Mouse (Mus musculus): ENCODE results near the gene Dhrs9. TPM values are rescaled to one million over a fixed set of nuclear protein-coding genes. Genes with fewer than 3 reads are reported as not detected.

Gene Dhrs9
- polyA plus RNA-seq, 1 experiment from 2014 or later, result not detected

DNA sequence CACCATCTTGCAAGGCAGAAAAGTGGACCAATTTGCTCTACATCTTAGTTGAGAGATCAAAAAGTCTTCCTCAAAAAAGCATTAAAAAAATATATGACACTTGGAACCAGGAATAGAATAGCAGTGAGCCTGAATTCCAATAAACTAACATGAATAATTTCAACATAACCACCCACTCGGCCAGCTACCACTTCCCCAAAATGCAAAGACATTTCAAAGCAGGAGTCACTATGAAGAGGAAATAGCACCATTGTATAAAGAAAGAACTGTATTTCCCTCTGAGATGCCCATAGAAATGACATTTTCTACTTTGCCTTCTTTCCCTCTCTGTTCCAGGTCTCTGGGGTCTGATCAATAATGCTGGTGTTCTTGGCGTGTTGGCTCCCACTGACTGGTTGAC is 13.7 kb downstream of the Dhrs9 start:
- H3K27ac ChIP-seq, result no peak overlapping the region
- no peaks in the 10 kb centered on the region for H3K27me3 ChIP-seq
- no peaks in the 10 kb centered on the region for H3K9me3 ChIP-seq (replicated peaks)
- H3K9ac ChIP-seq, result no peak overlapping the region
- no peaks in the 10 kb centered on the region for H3K4me1 ChIP-seq
- ATAC-seq (replicated peaks; ENCODE audit: low FRiP score), result no peak
- H3K4me2 ChIP-seq, result no peak overlapping the region
- H3K4me3 ChIP-seq (replicated peaks), result no peak overlapping the region
- WGBS, result 90% methylated on average over 2 of the region's 2 CpGs
- H3K36me3 ChIP-seq, result no peaks in the 10 kb centered on the region

DNA sequence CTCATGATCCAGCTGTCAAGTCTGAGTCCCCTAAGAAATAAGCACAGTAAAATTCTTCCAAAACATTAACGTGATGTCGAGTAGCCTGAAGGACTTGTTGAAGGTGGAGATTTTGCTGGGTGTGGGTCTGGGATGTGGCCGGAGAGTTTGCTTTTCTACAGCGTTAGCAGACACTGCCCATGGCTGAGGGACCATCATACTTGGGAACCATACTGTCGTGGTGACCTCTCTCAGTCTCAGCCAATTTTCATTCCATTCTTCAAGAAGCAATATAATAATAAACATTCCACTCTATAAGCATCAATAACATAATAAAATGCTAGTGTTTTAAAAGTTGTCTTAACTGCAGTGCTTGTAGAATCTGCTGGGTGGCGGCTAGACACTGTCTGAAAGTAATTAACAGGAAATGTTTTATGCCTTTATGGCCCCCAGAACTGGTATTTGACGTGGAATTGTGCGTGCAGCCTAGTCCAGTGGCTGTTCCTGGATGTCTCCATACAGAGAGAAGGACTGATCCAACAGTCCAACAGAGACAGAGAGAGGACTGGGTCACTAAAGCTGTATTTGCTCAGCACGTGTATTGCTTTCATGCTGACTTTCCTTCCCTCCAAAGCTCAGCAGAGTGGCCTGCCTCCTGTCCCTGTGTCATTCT is 15.5 kb downstream of the Dhrs9 start:
- Histone ChIP-seq H3K4me2 (no peak overlapping the region), H3K9me3 (replicated peaks) (no peaks in the 10 kb centered on the region), H3K36me3 (no peaks in the 10 kb centered on the region), H3K4me3 (replicated peaks) (no peak overlapping the region), H3K27ac (no peak overlapping the region), H3K4me1 (no peaks in the 10 kb centered on the region), H3K9ac (no peak overlapping the region), H3K27me3 (no peaks in the 10 kb centered on the region)
- no peak for ATAC-seq (replicated peaks; ENCODE audit: low FRiP score)
- 49% methylated on average over 9 of the region's 9 CpGs for WGBS

DNA sequence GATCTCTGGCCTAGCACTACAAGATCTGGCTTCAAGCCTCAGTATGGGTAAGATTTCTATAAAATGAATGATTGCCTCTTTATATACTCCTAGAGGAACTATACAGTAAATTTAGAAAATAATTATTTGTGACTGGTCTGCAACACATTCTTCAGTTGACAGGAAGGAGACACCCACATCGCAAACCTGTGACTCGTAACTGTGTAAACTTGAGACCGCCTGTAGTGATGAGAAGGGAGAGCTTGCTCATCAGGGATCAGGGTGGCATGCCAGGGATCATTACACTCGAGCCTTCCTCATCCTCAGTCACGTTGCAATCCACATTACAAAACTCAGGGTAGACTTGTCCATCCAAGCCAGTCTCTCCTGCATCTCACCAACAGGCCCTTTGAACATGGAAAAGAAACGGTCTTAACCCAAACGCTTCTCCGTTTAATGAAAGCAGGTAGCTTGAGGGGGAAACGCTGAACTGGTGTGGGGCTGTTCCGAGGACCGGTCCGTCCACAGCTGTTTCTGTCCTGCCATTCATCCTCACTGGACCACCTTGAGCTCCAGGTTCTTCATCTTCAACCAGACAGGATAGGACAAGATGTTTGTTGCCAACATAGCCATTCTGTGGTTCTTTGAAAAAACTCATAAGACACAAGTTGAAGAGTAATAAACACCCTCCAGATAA is 16.7 kb downstream of the Dhrs9 start:
- Histone ChIP-seq H3K4me1 (no peaks in the 10 kb centered on the region), H3K36me3 (no peaks in the 10 kb centered on the region), H3K9ac (no peak overlapping the region), H3K27ac (no peak overlapping the region), H3K4me3 (replicated peaks) (no peak overlapping the region), H3K4me2 (no peak overlapping the region), H3K9me3 (replicated peaks) (no peaks in the 10 kb centered on the region), H3K27me3 (no peaks in the 10 kb centered on the region)
- 67% methylated on average over 12 of the region's 12 CpGs for WGBS
- ATAC-seq (replicated peaks; ENCODE audit: low FRiP score), result no peak

DNA sequence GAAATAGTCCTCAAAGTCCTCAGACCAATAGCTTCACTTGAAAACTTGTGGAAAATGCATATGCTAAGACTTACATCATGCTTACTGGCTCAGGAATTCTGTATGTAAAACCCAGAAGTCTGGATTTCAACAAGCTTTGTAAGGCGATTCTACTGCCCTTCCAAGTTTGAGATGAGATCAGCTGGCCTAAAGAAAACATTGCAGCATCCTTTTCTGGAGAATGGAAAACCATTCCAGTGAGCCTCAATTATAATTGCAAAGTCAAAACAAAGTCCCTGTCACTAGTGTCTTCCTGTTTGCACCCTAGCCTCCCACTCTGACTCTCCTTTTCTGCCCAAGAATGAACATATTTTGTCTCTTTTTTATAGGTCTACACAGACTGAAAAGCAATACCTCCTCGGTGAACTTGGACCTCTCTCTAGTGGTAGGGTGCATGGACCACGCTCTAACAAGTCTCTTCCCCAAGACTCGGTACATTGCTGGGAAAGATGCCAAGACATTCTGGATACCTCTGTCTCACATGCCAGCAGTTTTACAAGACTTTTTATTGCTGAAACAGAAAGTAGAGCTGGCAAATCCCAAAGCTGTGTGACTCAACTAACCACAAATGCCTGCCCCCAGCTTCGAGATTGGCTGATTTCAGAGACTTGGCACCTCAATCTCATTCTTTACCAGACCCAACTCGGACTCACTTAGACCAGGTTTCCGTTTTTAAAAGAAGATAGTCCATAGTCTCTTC is 20.8 kb downstream of the Dhrs9 start:
- Histone ChIP-seq H3K4me2 (no peak overlapping the region), H3K9me3 (replicated peaks) (no peaks in the 10 kb centered on the region), H3K36me3 (no peaks in the 10 kb centered on the region), H3K27ac (no peak overlapping the region), H3K9ac (no peak overlapping the region), H3K27me3 (no peaks in the 10 kb centered on the region), H3K4me3 (replicated peaks) (no peak overlapping the region), H3K4me1 (no peaks in the 10 kb centered on the region)
- no peak for ATAC-seq (replicated peaks; ENCODE audit: low FRiP score)
- 70% methylated on average over 7 of the region's 7 CpGs for WGBS

DNA sequence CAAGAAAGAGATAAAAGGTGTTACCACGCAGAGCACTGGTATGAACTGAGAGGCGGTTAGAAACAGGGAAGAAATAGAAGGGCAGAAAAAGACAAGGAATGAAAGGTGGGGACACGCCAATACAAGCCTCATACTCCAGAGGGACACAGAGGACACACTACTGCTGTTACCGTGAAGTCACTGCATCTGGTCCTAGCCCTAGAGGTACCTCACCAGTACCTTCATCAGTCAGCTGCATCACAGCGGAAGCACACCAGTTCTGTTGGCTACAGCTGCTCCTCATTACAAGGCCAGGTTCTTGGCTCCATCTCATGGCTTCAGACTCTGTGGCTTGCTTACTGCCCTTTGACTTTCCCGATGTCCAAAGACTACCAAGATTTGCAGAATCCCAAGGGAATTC is 21.6 kb downstream of the Dhrs9 start:
- Histone ChIP-seq H3K36me3 (no peaks in the 10 kb centered on the region), H3K27me3 (no peaks in the 10 kb centered on the region), H3K4me3 (replicated peaks) (no peak overlapping the region), H3K27ac (no peak overlapping the region), H3K9ac (no peak overlapping the region), H3K9me3 (replicated peaks) (no peaks in the 10 kb centered on the region), H3K4me1 (no peaks in the 10 kb centered on the region), H3K4me2 (no peak overlapping the region)
- WGBS, result 92% methylated on average over 6 of the region's 6 CpGs
- ATAC-seq (replicated peaks; ENCODE audit: low FRiP score), result no peak

DNA sequence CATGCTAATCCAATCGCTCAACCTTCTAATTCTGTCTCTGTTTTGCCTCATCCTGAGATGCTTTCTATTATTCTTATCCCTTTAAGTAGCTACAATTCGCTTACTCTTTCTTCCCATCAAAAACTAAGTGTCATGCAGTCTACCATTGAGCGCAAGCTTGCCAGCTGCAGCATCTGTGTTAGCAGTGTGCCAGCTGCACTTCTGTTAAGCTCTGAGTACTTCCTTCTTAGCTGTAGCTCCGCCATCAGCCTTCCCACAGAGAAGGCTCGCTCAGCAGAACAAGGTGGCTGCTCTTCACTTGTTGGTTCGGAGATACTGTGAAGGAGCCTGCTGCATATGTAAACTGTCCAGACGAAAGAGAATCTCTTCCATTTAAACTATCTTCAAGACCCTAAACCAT is 22.1 kb downstream of the Dhrs9 start:
- Histone ChIP-seq H3K4me1 (no peaks in the 10 kb centered on the region), H3K9me3 (replicated peaks) (no peaks in the 10 kb centered on the region), H3K27ac (no peak overlapping the region), H3K4me2 (no peak overlapping the region), H3K4me3 (replicated peaks) (no peak overlapping the region), H3K36me3 (no peaks in the 10 kb centered on the region), H3K27me3 (no peaks in the 10 kb centered on the region), H3K9ac (no peak overlapping the region)
- 88% methylated on average over 7 of the region's 7 CpGs for WGBS
- no peak for ATAC-seq (replicated peaks; ENCODE audit: low FRiP score)

DNA sequence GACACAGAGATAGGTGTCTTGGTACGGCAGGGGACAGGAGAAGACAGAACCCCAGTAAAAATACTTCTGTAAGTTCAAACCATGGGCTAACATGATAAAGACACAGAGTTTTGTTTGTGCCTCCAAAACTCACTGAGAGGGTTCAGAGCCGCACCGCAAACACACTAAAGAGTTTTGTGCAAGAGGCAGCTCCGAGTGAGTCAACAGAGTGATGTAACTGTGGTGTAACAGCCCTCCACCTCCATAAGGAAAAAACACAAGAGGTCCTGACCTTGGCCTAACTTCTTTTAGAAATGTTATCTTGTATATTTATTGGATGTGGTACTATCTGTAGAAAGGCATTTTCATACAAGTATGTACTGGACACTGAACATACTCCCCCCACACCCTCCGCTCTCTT is 25.4 kb downstream of the Dhrs9 start:
- H3K4me3 ChIP-seq (replicated peaks), result no peak overlapping the region
- no peak overlapping the region for H3K27ac ChIP-seq
- no peaks in the 10 kb centered on the region for H3K36me3 ChIP-seq
- no peak overlapping the region for H3K9ac ChIP-seq
- no peaks in the 10 kb centered on the region for H3K9me3 ChIP-seq (replicated peaks)
- WGBS, result 95% methylated on average over 5 of the region's 5 CpGs
- no peak overlapping the region for H3K4me2 ChIP-seq
- no peak for ATAC-seq (replicated peaks; ENCODE audit: low FRiP score)
- H3K27me3 ChIP-seq, result no peaks in the 10 kb centered on the region
- H3K4me1 ChIP-seq, result no peaks in the 10 kb centered on the region

DNA sequence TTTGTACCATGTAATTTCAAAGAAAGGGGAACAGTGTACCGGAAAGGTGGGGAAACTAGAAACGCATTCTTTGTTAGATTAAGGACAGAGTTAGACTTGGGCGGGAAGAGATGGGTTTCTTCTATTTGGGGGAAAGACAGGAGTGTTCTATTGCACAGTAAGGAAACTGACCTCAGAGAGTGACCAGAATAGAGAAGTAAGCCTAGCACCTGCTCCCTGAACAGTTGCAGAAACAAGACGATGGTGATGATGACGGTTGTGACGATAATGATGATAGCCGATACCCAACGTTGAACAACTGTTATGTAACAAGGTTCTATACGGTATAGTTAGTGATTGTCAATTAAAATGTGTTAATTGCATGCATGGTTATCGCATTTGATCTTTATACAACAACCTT is 34.3 kb downstream of the Dhrs9 start:
- WGBS, result 91% methylated on average over 10 of the region's 10 CpGs
- Histone ChIP-seq H3K9ac (no peak overlapping the region), H3K27ac (no peak overlapping the region), H3K4me2 (no peak overlapping the region), H3K9me3 (replicated peaks) (no peaks in the 10 kb centered on the region), H3K4me1 (peaks cover 4% of the 10 kb centered on the region; the same call in 1 of the 2 replicates), H3K27me3 (no peaks in the 10 kb centered on the region), H3K36me3 (no peaks in the 10 kb centered on the region), H3K4me3 (replicated peaks) (no peak overlapping the region)
- ATAC-seq (replicated peaks; ENCODE audit: low FRiP score), result no peak

DNA sequence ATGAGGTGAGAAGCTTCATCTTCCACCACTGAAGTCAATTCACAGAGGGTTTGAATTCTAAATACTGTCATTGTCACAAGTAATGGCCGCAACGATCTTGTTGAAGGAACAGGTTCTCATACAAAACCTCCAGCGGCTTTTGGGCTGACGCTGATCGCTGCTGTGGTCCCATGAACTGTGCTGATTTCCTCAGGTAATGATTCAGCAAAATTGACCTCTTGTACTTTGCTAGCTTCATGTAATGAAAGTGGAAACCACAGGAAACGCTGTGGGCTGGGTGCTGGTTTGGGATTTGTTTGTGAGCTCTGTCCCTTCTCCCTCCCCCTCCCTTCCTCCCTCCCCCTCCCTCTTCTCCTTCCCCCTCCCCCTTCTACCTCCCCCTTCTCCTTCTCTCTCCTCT is 34.8 kb downstream of the Dhrs9 start:
- Histone ChIP-seq H3K9me3 (replicated peaks) (no peaks in the 10 kb centered on the region), H3K4me2 (no peak overlapping the region), H3K4me1 (peaks cover 4% of the 10 kb centered on the region; the same call in 1 of the 2 replicates), H3K4me3 (replicated peaks) (no peak overlapping the region), H3K9ac (no peak overlapping the region), H3K27ac (no peak overlapping the region), H3K36me3 (no peaks in the 10 kb centered on the region), H3K27me3 (no peaks in the 10 kb centered on the region)
- WGBS, result 85% methylated on average over 6 of the region's 6 CpGs
- ATAC-seq (replicated peaks; ENCODE audit: low FRiP score), result no peak

DNA sequence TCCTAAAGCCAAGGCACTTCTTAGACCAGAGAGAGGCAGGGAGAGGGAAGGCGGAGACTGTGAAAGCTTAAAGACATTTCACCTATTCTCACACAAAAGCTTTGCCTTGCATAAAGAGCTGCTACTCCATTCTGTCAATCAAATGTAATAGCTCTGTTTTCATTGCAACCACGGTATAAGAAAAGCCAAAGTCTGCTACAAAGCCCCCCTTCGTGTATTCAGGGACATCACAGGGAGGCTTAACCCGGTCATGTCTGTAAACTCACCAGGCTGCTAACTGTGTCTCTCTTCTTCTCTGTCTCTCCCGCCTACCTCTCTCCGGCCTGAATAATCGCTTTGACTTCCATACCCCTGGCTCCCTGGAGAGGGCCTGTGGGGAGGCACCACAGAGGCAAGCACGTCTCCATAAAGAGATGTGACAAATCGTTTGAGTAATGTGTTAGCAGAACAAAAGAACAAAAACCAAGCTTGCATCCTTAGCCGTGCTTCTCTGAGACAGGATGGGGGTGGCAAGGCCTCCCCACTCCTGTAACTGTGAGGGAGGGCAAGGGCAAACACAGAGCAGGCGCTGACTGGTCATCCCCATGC is 38.1 kb downstream of the Dhrs9 start:
- WGBS, result 19% methylated on average over 11 of the region's 11 CpGs
- H3K4me1 ChIP-seq, result peaks cover 4% of the 10 kb centered on the region; the same call in 1 of the 2 replicates
- H3K4me3 ChIP-seq (replicated peaks), result no peak overlapping the region
- no peak overlapping the region for H3K4me2 ChIP-seq
- no peaks in the 10 kb centered on the region for H3K27me3 ChIP-seq
- H3K9me3 ChIP-seq (replicated peaks), result no peaks in the 10 kb centered on the region
- H3K27ac ChIP-seq, result no peak overlapping the region
- no peak for ATAC-seq (replicated peaks; ENCODE audit: low FRiP score)
- H3K36me3 ChIP-seq, result no peaks in the 10 kb centered on the region
- no peak overlapping the region for H3K9ac ChIP-seq

DNA sequence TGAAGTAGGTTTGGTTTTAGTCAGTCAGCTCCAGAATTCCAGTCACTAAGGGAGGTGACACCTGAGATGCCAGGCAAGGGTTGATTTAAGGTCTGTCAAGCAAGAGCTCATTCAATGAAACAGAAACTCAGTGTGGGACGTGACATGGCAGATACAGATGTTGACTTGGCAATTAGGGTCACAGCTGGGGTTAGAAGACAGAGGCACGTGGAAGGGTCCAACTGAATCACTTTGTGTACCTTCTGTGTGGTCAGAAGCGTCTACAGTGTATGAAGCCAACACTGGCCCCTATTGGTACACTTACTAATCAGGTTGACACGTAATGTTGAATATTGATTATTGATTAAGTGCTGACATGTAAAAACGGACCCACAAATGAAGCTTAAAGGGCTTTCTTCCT is 44.6 kb downstream of the Dhrs9 start:
- WGBS, result 40% methylated on average over 5 of the region's 5 CpGs
- 0 out of 2 replicates have a peak, but pooled peaks have one; percentile 43 for ATAC-seq (replicated peaks; ENCODE audit: low FRiP score)
- H3K9ac ChIP-seq, result no peak overlapping the region

DNA sequence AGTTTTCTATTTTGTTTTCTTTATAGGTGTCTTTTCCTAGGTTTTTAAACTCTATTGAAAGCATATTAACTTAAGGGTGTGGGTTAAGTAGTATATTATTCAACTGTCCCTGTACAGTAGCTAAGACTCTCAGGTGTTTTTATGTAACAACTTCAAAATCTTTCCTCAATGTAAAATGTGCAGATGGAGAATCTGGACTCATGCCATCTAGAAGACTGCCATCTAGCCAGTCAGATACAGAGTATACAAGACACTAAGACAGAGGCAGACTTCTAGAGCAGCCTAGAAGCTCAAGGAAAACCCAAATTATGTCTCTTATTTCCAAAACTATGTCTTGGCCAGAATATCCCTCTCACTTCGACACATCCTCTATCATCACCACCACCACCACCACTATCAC is 45.8 kb downstream of the Dhrs9 start:
- no peak overlapping the region for H3K9ac ChIP-seq
- no peak overlapping the region for H3K27ac ChIP-seq
- WGBS, result 96% methylated on average over 1 of the region's 1 CpGs
- no peak for ATAC-seq (replicated peaks; ENCODE audit: low FRiP score)
- H3K4me3 ChIP-seq (replicated peaks), result no peak overlapping the region
- H3K9me3 ChIP-seq (replicated peaks), result no peaks in the 10 kb centered on the region
- no peaks in the 10 kb centered on the region for H3K4me1 ChIP-seq
- H3K27me3 ChIP-seq, result no peaks in the 10 kb centered on the region
- H3K36me3 ChIP-seq, result no peaks in the 10 kb centered on the region
- no peak overlapping the region for H3K4me2 ChIP-seq

More for the DNA sequence above, 44.6 kb downstream of the Dhrs9 start:
- Histone ChIP-seq H3K27me3 (no peaks in the 10 kb centered on the region), H3K4me3 (replicated peaks) (no peak overlapping the region), H3K4me1 (no peaks in the 10 kb centered on the region), H3K27ac (no peak overlapping the region), H3K4me2 (no peak overlapping the region), H3K36me3 (no peaks in the 10 kb centered on the region), H3K9me3 (replicated peaks) (no peaks in the 10 kb centered on the region)

Measured in kidney, embryonic 15.5 days (tissue).